Mouse (Mus musculus) kidney, postnatal 0 days (tissue): ENCODE data around the gene Glo1. TPM values are rescaled to one million over a fixed set of nuclear protein-coding genes. Genes with fewer than 3 reads are reported as not detected.
A peak's percentile ranks its signal among the peaks of the same experiment; 100 is the strongest.

Source experiments
- ATAC-seq: fragments of 200-750 bp; cut with Nextera tagmentation; replicated peaks from 2 replicates; pipeline ENCODE4 v1.8.0; 2017; ENCODE audit warnings: low read depth, moderate number of reproducible peaks, moderate TSS enrichment, moderate library complexity; ENCODE audit not compliant: low FRiP score
- DNase-seq: peaks from one replicate; pipeline ENCODE4 v3.0.0-alpha.2; 2016; ENCODE audit warnings: low spot score
- H3K27ac ChIP-seq: fragments of 300-500 bp; sonication (generic); 2 replicates; pipeline ENCODE4 v1.5.1; 2014; ENCODE audit warnings: mild to moderate bottlenecking
- H3K27me3 ChIP-seq: fragments of 300-500 bp; sonication (generic); 2 replicates; pipeline ENCODE4 v1.6.1; 2014; ENCODE audit warnings: low read length, mixed read lengths; ENCODE audit not compliant: insufficient read depth
- H3K36me3 ChIP-seq: fragments of 300-500 bp; sonication (generic); 2 replicates; pipeline ENCODE4 v1.6.1; 2014; ENCODE audit warnings: low read length, mixed read lengths; ENCODE audit not compliant: insufficient read depth
- H3K4me1 ChIP-seq: fragments of 300-500 bp; sonication (generic); replicated peaks from 2 replicates; pipeline ENCODE4 v1.6.1; 2014; ENCODE audit warnings: antibody characterized with exemption, low read length, mixed read lengths; ENCODE audit not compliant: insufficient read depth
- H3K4me2 ChIP-seq: fragments of 300-500 bp; sonication (generic); 2 replicates; pipeline ENCODE4 v1.6.1; 2014; ENCODE audit warnings: mild to moderate bottlenecking, low read length, moderate library complexity, mixed read lengths
- H3K4me3 ChIP-seq: fragments of 300-500 bp; sonication (generic); replicated peaks from 2 replicates; pipeline ENCODE4 v1.5.1; 2014; ENCODE audit warnings: low read depth, low read length
- H3K9ac ChIP-seq: fragments of 300-500 bp; sonication (generic); 2 replicates; pipeline ENCODE4 v1.6.1; 2014; ENCODE audit warnings: low read depth, low read length
- H3K9me3 ChIP-seq: fragments of 300-500 bp; sonication (generic); replicated peaks from 2 replicates; pipeline ENCODE4 v1.6.1; 2016; ENCODE audit warnings: low read length, inconsistent platforms, mixed read lengths
- CTCF ChIP-seq: IDR thresholded peaks from 2 replicates; pipeline ENCODE4 v1.5.1; 2016; ENCODE audit warnings: antibody characterized with exemption, low read depth, mild to moderate bottlenecking, moderate library complexity
- WGBS: fragments of 180-500 bp; shearing (Covaris S2); extraction: QIAGEN DNeasy Blood & Tissue Kit; methylation state at CpG from one replicate; pipeline ENCODE4 v1.1.7; 2014; 5-methylcytosine and 5-hydroxymethylcytosine counted together
- polyA plus RNA-seq: library from polyadenylated mRNA; unstranded; fragments of >200 nt; fragmentation: Nextera tagmentation; extraction: Ambion mirVana; gene quantifications from 2 replicates; pipeline ENCODE4 v1.2.1, GENCODE M21; 2015

Glo1 gene
- polyA plus RNA-seq, 1 experiment from 2014 or later = 247 TPM

DNA sequence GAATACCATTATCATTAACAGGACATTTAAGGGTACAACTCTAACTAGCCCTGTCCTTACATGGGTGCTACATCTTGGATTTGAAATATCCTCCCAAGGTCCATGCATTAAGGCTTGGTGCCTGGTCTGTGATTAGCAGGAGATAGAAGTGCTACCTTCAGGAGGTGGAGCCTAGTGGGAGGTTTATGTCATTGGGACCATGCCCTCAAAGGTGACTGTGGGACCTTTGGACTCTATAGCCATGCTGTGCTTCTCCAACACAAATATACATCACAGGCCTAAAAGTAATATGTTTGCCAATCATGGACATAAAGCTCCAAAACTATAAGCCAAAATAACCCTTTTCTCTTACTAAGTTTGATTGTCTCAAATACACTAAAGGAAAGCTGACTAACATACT lies 58.2 kb downstream of the Glo1 start:
- ATAC-seq = no peak
- no peak for TF ChIP-seq CTCF

DNA sequence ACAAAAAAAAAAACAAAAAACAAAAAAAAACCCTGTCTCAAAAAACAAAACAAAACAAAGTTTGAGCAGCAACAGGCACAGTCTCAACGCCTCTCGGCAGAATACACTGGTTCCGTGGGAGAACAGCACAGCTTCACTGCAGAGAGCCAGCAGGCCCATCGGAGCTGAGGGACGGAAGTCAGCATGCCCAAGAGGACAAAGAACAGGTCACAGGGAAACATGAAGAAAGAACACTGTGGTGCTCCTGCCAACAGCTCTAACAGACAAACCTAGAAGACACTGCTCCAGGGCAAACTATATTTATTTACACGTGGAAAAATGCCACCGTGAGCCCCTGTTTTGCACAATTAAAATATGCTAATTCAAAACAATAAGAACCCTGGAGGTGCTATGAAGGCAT lies 61.7 kb downstream of the Glo1 start:
- no peak overlapping the region for H3K27ac ChIP-seq
- H3K27me3 ChIP-seq = no peaks in the 10 kb centered on the region
- WGBS = 77% methylated on average over 7 of the region's 7 CpGs
- H3K9me3 ChIP-seq = no peaks in the 10 kb centered on the region
- no peak overlapping the region for H3K4me2 ChIP-seq
- no peaks in the 10 kb centered on the region for H3K36me3 ChIP-seq
- 0 out of 2 replicates have a peak, but pooled peaks cover 2% of the 10 kb centered on the region for H3K4me1 ChIP-seq
- TF ChIP-seq CTCF = no peak
- ATAC-seq (no peak), DNase-seq (no peak)
- no peak overlapping the region for H3K9ac ChIP-seq
- H3K4me3 ChIP-seq = no peak overlapping the region

More for the DNA sequence above, 58.2 kb downstream of the Glo1 start:
- Histone ChIP-seq H3K9me3 (no peaks in the 10 kb centered on the region), H3K27ac (no peak overlapping the region), H3K4me1 (0 out of 2 replicates have a peak, but pooled peaks cover 13% of the 10 kb centered on the region), H3K36me3 (no peaks in the 10 kb centered on the region), H3K4me2 (no peak overlapping the region), H3K4me3 (no peak overlapping the region), H3K27me3 (no peaks in the 10 kb centered on the region), H3K9ac (no peak overlapping the region)
- no peak for DNase-seq

DNA sequence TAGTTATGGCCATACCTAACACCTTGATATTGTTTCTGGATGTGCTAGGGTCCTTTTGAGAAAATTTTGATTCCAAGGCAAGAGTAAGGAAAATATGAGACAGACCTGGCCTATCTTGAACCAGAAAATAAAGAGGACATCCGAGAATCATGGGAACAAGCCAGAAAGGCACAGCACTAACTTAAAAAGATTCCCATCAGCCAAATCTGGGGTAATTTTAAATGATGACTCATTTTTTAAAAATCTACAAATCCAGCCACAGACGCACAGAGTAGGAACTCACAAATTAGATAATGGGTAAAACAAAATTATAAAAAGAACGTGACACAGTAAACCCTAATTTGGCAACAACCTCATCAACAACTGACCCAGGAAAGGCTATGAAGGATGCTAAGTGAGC lies 62.3 kb downstream of the Glo1 start:
- TF ChIP-seq CTCF = no peak
- no peak overlapping the region for H3K9ac ChIP-seq
- ATAC-seq (no peak), DNase-seq (no peak)
- H3K4me2 ChIP-seq = no peak overlapping the region
- no peaks in the 10 kb centered on the region for H3K4me1 ChIP-seq
- H3K4me3 ChIP-seq = no peak overlapping the region
- no peak overlapping the region for H3K27ac ChIP-seq
- no peaks in the 10 kb centered on the region for H3K27me3 ChIP-seq
- WGBS = 85% methylated on average over 3 of the region's 3 CpGs
- H3K9me3 ChIP-seq = no peaks in the 10 kb centered on the region
- H3K36me3 ChIP-seq = no peaks in the 10 kb centered on the region

DNA sequence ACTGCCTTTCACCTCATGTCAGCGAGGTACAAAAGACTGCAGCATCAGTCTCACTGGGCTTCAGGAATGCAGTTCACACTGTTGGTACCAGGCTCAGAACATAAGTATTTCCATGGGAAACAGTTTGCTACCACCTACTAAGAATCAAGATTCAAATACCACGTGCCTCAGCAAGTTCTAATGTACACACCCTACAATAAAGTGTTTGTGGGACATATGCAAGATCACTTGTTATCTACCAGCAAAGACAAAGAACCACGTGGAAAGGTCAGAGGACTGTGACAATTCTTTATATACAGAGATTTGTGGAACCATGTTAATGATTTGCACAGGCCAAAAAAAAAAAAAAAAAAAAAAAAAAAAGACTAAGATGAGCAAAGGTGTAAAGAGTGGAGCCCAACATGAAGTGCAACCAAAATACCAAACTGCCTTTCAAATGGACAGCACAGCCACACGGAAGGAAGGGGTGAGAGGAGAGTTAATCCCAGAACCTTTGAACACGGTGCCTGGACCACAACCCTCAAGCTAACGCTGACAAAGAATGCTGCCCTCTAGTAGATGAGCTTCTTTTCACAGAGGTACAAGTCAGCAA lies 63.1 kb downstream of the Glo1 start:
- no peak for ATAC-seq
- Histone ChIP-seq H3K4me3 (no peak overlapping the region), H3K4me2 (no peak overlapping the region), H3K9me3 (no peaks in the 10 kb centered on the region), H3K9ac (no peak overlapping the region), H3K4me1 (no peaks in the 10 kb centered on the region), H3K27ac (no peak overlapping the region), H3K27me3 (no peaks in the 10 kb centered on the region), H3K36me3 (no peaks in the 10 kb centered on the region)
- WGBS = 74% methylated on average over 6 of the region's 6 CpGs
- TF ChIP-seq CTCF = no peak
- no peak for DNase-seq

DNA sequence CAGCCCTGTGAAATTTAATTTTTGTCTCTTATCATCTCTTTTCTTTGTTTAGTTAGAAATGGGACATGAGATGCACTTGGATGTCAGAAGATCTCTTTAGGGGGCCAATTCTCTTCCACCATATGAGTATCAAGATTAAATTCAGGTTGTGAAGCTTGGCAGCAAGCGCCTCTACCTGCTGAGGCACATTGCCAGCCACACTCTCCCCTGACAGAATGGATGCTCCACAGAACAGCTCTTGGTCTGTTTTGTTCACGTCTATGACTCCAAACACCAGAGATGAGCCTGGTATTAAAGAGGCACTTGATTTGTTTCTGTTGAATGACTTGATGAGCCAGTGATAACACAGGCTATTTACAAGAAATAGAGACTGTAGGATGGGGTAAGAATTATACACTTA lies 63.9 kb downstream of the Glo1 start:
- Histone ChIP-seq H3K36me3 (no peaks in the 10 kb centered on the region), H3K27me3 (no peaks in the 10 kb centered on the region), H3K4me1 (no peaks in the 10 kb centered on the region), H3K27ac (no peak overlapping the region), H3K4me3 (no peak overlapping the region), H3K9ac (no peak overlapping the region), H3K4me2 (no peak overlapping the region), H3K9me3 (no peaks in the 10 kb centered on the region)
- DNase-seq = no peak
- WGBS = 84% methylated on average over 2 of the region's 2 CpGs
- no peak for TF ChIP-seq CTCF
- no peak for ATAC-seq

DNA sequence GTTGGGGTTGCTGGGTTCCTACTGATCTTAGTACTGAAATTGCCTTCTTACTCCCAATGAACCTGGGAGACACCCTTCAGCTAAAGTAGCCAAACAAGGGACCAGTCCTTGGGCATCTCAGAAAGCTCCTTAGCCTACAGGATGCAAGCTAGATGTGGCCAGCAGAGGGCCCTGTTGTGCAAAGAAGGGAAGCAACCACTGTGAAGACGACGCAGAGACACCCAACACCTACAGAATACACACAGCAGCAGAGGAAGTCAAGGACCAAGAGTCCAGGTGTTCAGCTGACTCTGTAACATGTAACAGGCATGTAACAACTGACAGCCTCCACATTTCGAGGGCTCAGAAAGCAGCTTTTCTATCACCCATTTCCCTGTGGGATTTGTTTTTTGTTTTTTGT lies 67.1 kb downstream of the Glo1 start:
- Histone ChIP-seq H3K4me2 (no peak overlapping the region), H3K4me1 (no peaks in the 10 kb centered on the region), H3K27ac (no peak overlapping the region), H3K9me3 (no peaks in the 10 kb centered on the region), H3K4me3 (no peak overlapping the region), H3K9ac (no peak overlapping the region), H3K27me3 (no peaks in the 10 kb centered on the region), H3K36me3 (no peaks in the 10 kb centered on the region)
- peak; percentile 85 for TF ChIP-seq CTCF
- ATAC-seq (no peak), DNase-seq (peak; percentile 59)
- WGBS = 53% methylated on average over 3 of the region's 3 CpGs

DNA sequence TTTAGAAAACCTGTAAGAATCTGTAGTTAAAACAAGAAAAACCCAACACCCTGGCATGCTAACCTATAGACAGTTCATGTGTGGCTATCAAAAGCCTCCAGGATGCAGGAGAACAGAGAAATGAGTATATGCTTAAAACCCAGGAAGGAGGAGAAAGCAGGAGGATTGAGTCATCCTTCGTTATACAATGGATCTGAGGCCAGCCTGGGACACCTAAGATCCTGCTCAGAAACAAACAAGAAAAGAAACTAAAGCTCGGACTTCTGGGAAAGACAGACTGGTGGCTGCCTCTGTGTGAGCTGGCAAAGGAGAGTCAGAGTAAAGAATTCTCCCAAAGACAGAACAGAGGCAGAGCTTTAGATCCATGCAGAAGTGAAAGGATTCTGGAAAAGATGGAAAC lies 68.0 kb downstream of the Glo1 start:
- no peak for TF ChIP-seq CTCF
- no peaks in the 10 kb centered on the region for H3K4me1 ChIP-seq
- no peaks in the 10 kb centered on the region for H3K27me3 ChIP-seq
- ATAC-seq (no peak), DNase-seq (no peak)
- no peak overlapping the region for H3K4me2 ChIP-seq
- no peaks in the 10 kb centered on the region for H3K9me3 ChIP-seq
- H3K4me3 ChIP-seq = no peak overlapping the region
- no peak overlapping the region for H3K9ac ChIP-seq
- no peaks in the 10 kb centered on the region for H3K36me3 ChIP-seq
- 82% methylated on average over 2 of the region's 2 CpGs for WGBS
- no peak overlapping the region for H3K27ac ChIP-seq
